Mouse (Mus musculus): Measurements from ENCODE around the gene Wdr4. TPM values are rescaled to one million over a fixed set of nuclear protein-coding genes. Genes with fewer than 3 reads are reported as not detected.

Gene Wdr4
- polyA plus RNA-seq, 1 experiment from 2014 or later: 9.8 TPM

- no peak for TF ChIP-seq EP300 (IDR thresholded peaks at IDR 0.05)
- no peak for TF ChIP-seq CTCF (IDR thresholded peaks at IDR 0.05)
- Histone ChIP-seq H3K9ac (replicated peaks; ENCODE audit: low read depth) (no peak overlapping the region), H3K4me3 (ENCODE audit: low read depth, low read length) (no peak overlapping the region), H3K4me1 (ENCODE audit: insufficient read depth, low read depth, low read length) (no peaks in the 10 kb centered on the region; the same call in 1 of the 2 replicates), H3K36me3 (ENCODE audit: insufficient read depth, low read length) (peaks cover 12% of the 10 kb centered on the region), H3K4me2 (replicated peaks; ENCODE audit: low read depth, low read length) (no peak overlapping the region), H3K9me3 (ENCODE audit: low read length) (no peaks in the 10 kb centered on the region), H3K27me3 (replicated peaks; ENCODE audit: insufficient read depth, low read length) (no peaks in the 10 kb centered on the region), H3K27ac (ENCODE audit: low read length) (no peak overlapping the region)
- ATAC-seq (no peak), DNase-seq (ENCODE audit: low spot score) (no peak)
- WGBS: 93% methylated on average over 3 of the region's 3 CpGs
Measured at GRCm38 (mm10) chr17:31525816-31526215, 6.0 kb upstream of the Wdr4 start.

- Histone ChIP-seq H3K27me3 (replicated peaks; ENCODE audit: insufficient read depth, low read length) (no peaks in the 10 kb centered on the region), H3K9me3 (ENCODE audit: low read length) (no peaks in the 10 kb centered on the region), H3K4me2 (replicated peaks; ENCODE audit: low read depth, low read length) (no peak overlapping the region), H3K4me1 (ENCODE audit: insufficient read depth, low read depth, low read length) (no peaks in the 10 kb centered on the region; the same call in 1 of the 2 replicates), H3K27ac (ENCODE audit: low read length) (no peak overlapping the region), H3K36me3 (ENCODE audit: insufficient read depth, low read length) (peaks cover 9% of the 10 kb centered on the region), H3K4me3 (ENCODE audit: low read depth, low read length) (no peak overlapping the region), H3K9ac (replicated peaks; ENCODE audit: low read depth) (no peak overlapping the region)
- peak; percentile 53 for DNase-seq (ENCODE audit: low spot score)
- WGBS: 64% methylated on average over 4 of the region's 4 CpGs
- TF ChIP-seq CTCF (IDR thresholded peaks at IDR 0.05): no peak
- no peak for TF ChIP-seq EP300 (IDR thresholded peaks at IDR 0.05)
- no peak for ATAC-seq
Measured at GRCm38 (mm10) chr17:31525114-31525513, 5.3 kb upstream of the Wdr4 start.

- no peak for DNase-seq (ENCODE audit: low spot score)
- no peak overlapping the region for H3K27ac ChIP-seq (ENCODE audit: low read length)
- H3K9me3 ChIP-seq (ENCODE audit: low read length): no peaks in the 10 kb centered on the region
- H3K4me1 ChIP-seq (ENCODE audit: insufficient read depth, low read depth, low read length): no peaks in the 10 kb centered on the region; the same call in 1 of the 2 replicates
- no peak overlapping the region for H3K4me3 ChIP-seq (ENCODE audit: low read depth, low read length)
- no peaks in the 10 kb centered on the region for H3K27me3 ChIP-seq (replicated peaks; ENCODE audit: insufficient read depth, low read length)
- WGBS: 78% methylated on average over 6 of the region's 6 CpGs
- H3K36me3 ChIP-seq (ENCODE audit: insufficient read depth, low read length): 0 out of 2 replicates have a peak, but pooled peaks cover 4% of the 10 kb centered on the region
- ATAC-seq: no peak
- H3K9ac ChIP-seq (replicated peaks; ENCODE audit: low read depth): no peak overlapping the region
- no peak for TF ChIP-seq EP300 (IDR thresholded peaks at IDR 0.05)
- TF ChIP-seq CTCF (IDR thresholded peaks at IDR 0.05): no peak
- H3K4me2 ChIP-seq (replicated peaks; ENCODE audit: low read depth, low read length): no peak overlapping the region
Measured at GRCm38 (mm10) chr17:31521948-31522347, 2.2 kb upstream of the Wdr4 start.

GRCm38 (mm10) chr17:31520895-31521294, 1.1 kb upstream of the Wdr4 start:
- 0 out of 2 replicates have a peak, but pooled peaks cover 4% of the 10 kb centered on the region for H3K36me3 ChIP-seq (ENCODE audit: insufficient read depth, low read length)
- H3K4me1 ChIP-seq (ENCODE audit: insufficient read depth, low read depth, low read length): no peaks in the 10 kb centered on the region; the same call in 1 of the 2 replicates
- H3K4me3 ChIP-seq (ENCODE audit: low read depth, low read length): peak overlapping the region; percentile 75
- ATAC-seq (no peak), DNase-seq (ENCODE audit: low spot score) (peak; percentile 52)
- peak overlapping the region; percentile 71 for H3K4me2 ChIP-seq (replicated peaks; ENCODE audit: low read depth, low read length)
- TF ChIP-seq CTCF (IDR thresholded peaks at IDR 0.05) (no peak), EP300 (IDR thresholded peaks at IDR 0.05) (no peak)
- no peaks in the 10 kb centered on the region for H3K27me3 ChIP-seq (replicated peaks; ENCODE audit: insufficient read depth, low read length)
- H3K9me3 ChIP-seq (ENCODE audit: low read length): no peaks in the 10 kb centered on the region
- no peak overlapping the region for H3K27ac ChIP-seq (ENCODE audit: low read length)
- 14% methylated on average over 3 of the region's 3 CpGs for WGBS
- no peak overlapping the region for H3K9ac ChIP-seq (replicated peaks; ENCODE audit: low read depth)

- WGBS: 4% methylated on average over 7 of the region's 7 CpGs
- Histone ChIP-seq H3K4me2 (replicated peaks; ENCODE audit: low read depth, low read length) (peak overlapping the region; percentile 71), H3K4me3 (ENCODE audit: low read depth, low read length) (peak overlapping the region; percentile 75), H3K9ac (replicated peaks; ENCODE audit: low read depth) (no peak overlapping the region), H3K9me3 (ENCODE audit: low read length) (no peaks in the 10 kb centered on the region), H3K4me1 (ENCODE audit: insufficient read depth, low read depth, low read length) (no peaks in the 10 kb centered on the region; the same call in 1 of the 2 replicates), H3K27ac (ENCODE audit: low read length) (0 out of 2 replicates have a peak overlapping the region, but pooled peaks have one; percentile 47), H3K36me3 (ENCODE audit: insufficient read depth, low read length) (0 out of 2 replicates have a peak, but pooled peaks cover 4% of the 10 kb centered on the region), H3K27me3 (replicated peaks; ENCODE audit: insufficient read depth, low read length) (no peaks in the 10 kb centered on the region)
- DNase-seq (ENCODE audit: low spot score): no peak
- TF ChIP-seq CTCF (IDR thresholded peaks at IDR 0.05): peak; percentile 31
- TF ChIP-seq EP300 (IDR thresholded peaks at IDR 0.05): no peak
- peak; percentile 37 for ATAC-seq
Measured at GRCm38 (mm10) chr17:31519344-31519945, 335 bp downstream of the Wdr4 start.

- no peaks in the 10 kb centered on the region for H3K27me3 ChIP-seq (replicated peaks; ENCODE audit: insufficient read depth, low read length)
- no peaks in the 10 kb centered on the region; the same call in 1 of the 2 replicates for H3K4me1 ChIP-seq (ENCODE audit: insufficient read depth, low read depth, low read length)
- no peak overlapping the region for H3K9ac ChIP-seq (replicated peaks; ENCODE audit: low read depth)
- no peak for ATAC-seq
- H3K4me2 ChIP-seq (replicated peaks; ENCODE audit: low read depth, low read length): no peak overlapping the region
- WGBS: 64% methylated on average over 1 of the region's 1 CpGs
- TF ChIP-seq EP300 (IDR thresholded peaks at IDR 0.05) (no peak), CTCF (IDR thresholded peaks at IDR 0.05) (no peak)
- H3K9me3 ChIP-seq (ENCODE audit: low read length): no peaks in the 10 kb centered on the region
- H3K27ac ChIP-seq (ENCODE audit: low read length): no peak overlapping the region
- H3K36me3 ChIP-seq (ENCODE audit: insufficient read depth, low read length): no peaks in the 10 kb centered on the region
- no peak for DNase-seq (ENCODE audit: low spot score)
- H3K4me3 ChIP-seq (ENCODE audit: low read depth, low read length): no peak overlapping the region
Measured at GRCm38 (mm10) chr17:31514696-31515095, 5.1 kb downstream of the Wdr4 start.
